Mouse (Mus musculus) inflammation-experienced regulatory T-cells, adult 16 weeks (primary cell): ENCODE measurements around the gene Cmtm6. TPM values are rescaled to one million over a fixed set of nuclear protein-coding genes. Genes with fewer than 3 reads are reported as not detected.

Source experiments
- polyA plus RNA-seq: library from polyadenylated mRNA; unstranded; fragments of 100-300 nt; shearing (Covaris generic); gene quantifications from one replicate; pipeline ENCODE4 v1.2.1, GENCODE M21; 2017

Cmtm6 gene
- 243 TPM for polyA plus RNA-seq

GRCm38 (mm10) chr9:114731011-114731755 is at the start of gene Cmtm6:
Cmtm6 (plus strand) TSS chr9:114731116.

GRCm38 (mm10) chr9:114688252-114688952 is 42.5 kb upstream of the Cmtm6 start, which contains the start of gene Dync1li1:
Dync1li1 (plus strand) TSS chr9:114688790.

GRCm38 (mm10) chr9:114781526-114782212 is 50.8 kb downstream of the Cmtm6 start, which contains the start of gene Cmtm7:
Cmtm7 (minus strand) TSS chr9:114781856.

Other genes starting within 250 kb of the Cmtm6 start
- 47.8 TPM for gene Ccr4, start 226.2 kb upstream of the Cmtm6 start, polyA plus RNA-seq
- gene C130032M10Rik, start 215.4 kb upstream of the Cmtm6 start, polyA plus RNA-seq: not detected
- not detected for gene Trim71, start 166.7 kb upstream of the Cmtm6 start, polyA plus RNA-seq
- 69.9 TPM for gene Cnot10, start 90.9 kb upstream of the Cmtm6 start, polyA plus RNA-seq
- 69.4 TPM for gene Dync1li1, start 42.3 kb upstream of the Cmtm6 start, polyA plus RNA-seq
- gene Cmtm7, start 50.7 kb downstream of the Cmtm6 start, polyA plus RNA-seq: 149 TPM
- 0.45 TPM for gene Cmtm8, start 113.0 kb downstream of the Cmtm6 start, polyA plus RNA-seq
- gene Gpd1l, start 202.9 kb downstream of the Cmtm6 start, polyA plus RNA-seq: 36.2 TPM
- gene Osbpl10, start 247.5 kb downstream of the Cmtm6 start, polyA plus RNA-seq: not detected